Mouse (Mus musculus) CH12.LX (cell line): Measurements from ENCODE around the gene Dnajc22. TPM values are rescaled to one million over a fixed set of nuclear protein-coding genes. Genes with fewer than 3 reads are reported as not detected.

Source experiments
- DNase-seq: peaks from one replicate; pipeline ENCODE4 v3.0.0-alpha.2; 2013; ENCODE audit errors: extremely low read depth
- H3K27ac ChIP-seq: 2 replicates; pipeline ENCODE4 v1.5.1; 2012; ENCODE audit warnings: low read depth, mild to moderate bottlenecking, control low read depth, moderate library complexity; ENCODE audit not compliant: insufficient read depth
- H3K27me3 ChIP-seq: replicated peaks from 2 replicates; pipeline ENCODE3; 2012; ENCODE audit warnings: inconsistent platforms
- H3K36me3 ChIP-seq, 2 experiments: replicated peaks in 1 of 2; 2 replicates each; pipeline versions ENCODE3 to v1.6.1; 2012; ENCODE audit warnings: inconsistent platforms in 1 of 2, low read length in 1 of 2, mild to moderate bottlenecking in 1 of 2, mixed read lengths in 1 of 2, moderate library complexity in 1 of 2; ENCODE audit not compliant: control insufficient read depth in 1 of 2, insufficient read depth in 1 of 2
- H3K4me1 ChIP-seq, 2 experiments: 2 replicates each; pipeline ENCODE4 v1.6.1; 2012; ENCODE audit warnings: inconsistent platforms in 1 of 2, moderate library complexity in 1 of 2; ENCODE audit not compliant: insufficient read depth in 2 of 2, control insufficient read depth in 1 of 2
- H3K4me2 ChIP-seq: 2 replicates; pipeline ENCODE4 v1.6.1; 2012; ENCODE audit warnings: low read depth, mild to moderate bottlenecking, control low read depth; ENCODE audit not compliant: poor library complexity, insufficient read depth, severe bottlenecking
- H3K4me3 ChIP-seq, 3 experiments: fragments of 150-350 bp in 1 of 3; sonication (generic) in 1 of 3; replicated peaks in 1 of 3; 2 replicates each; pipeline versions ENCODE3 to v1.5.1; 2011 to 2012; ENCODE audit warnings: low read depth in 2 of 3, low read length in 2 of 3, mild to moderate bottlenecking in 2 of 3, moderate library complexity in 2 of 3, control low read depth in 1 of 3, improper control_type of control experiment in 1 of 3, inconsistent platforms in 1 of 3, mixed read lengths in 1 of 3; ENCODE audit not compliant: poor library complexity in 1 of 3
- H3K79me2 ChIP-seq: replicated peaks from 2 replicates; pipeline ENCODE4 v1.6.1; 2012; ENCODE audit warnings: mild to moderate bottlenecking, moderate library complexity; ENCODE audit not compliant: control insufficient read depth, poor library complexity, insufficient read depth, severe bottlenecking; ENCODE audit errors: extremely low read depth
- H3K9ac ChIP-seq: 2 replicates; pipeline ENCODE4 v1.6.1; 2012; ENCODE audit warnings: low read depth, mild to moderate bottlenecking, control low read depth, moderate library complexity; ENCODE audit not compliant: insufficient read depth
- H3K9me3 ChIP-seq: replicated peaks from 2 replicates; pipeline ENCODE3; 2012; ENCODE audit warnings: low read length, inconsistent platforms, mixed read lengths
- BHLHE40 ChIP-seq: IDR thresholded peaks from 2 replicates; pipeline ENCODE4 v1.6.1; 2011; ENCODE audit warnings: mild to moderate bottlenecking, low read depth, low read length, improper control_type of control experiment
- CHD1 ChIP-seq: IDR thresholded peaks from 2 replicates; pipeline ENCODE4 v1.6.1; 2012; ENCODE audit warnings: low read depth, low read length, improper control_type of control experiment, inconsistent platforms
- CHD2 ChIP-seq: IDR thresholded peaks from 2 replicates; pipeline ENCODE4 v1.6.1; 2011; ENCODE audit warnings: low read length, improper control_type of control experiment
- E2F4 ChIP-seq: IDR thresholded peaks from 2 replicates; pipeline ENCODE4 v1.6.1; 2011; ENCODE audit warnings: low read depth, low read length, improper control_type of control experiment; ENCODE audit not compliant: insufficient replicate concordance
- EP300 ChIP-seq: IDR thresholded peaks from 2 replicates; pipeline ENCODE4 v1.6.1; 2011; ENCODE audit warnings: low read length, improper control_type of control experiment
- GABPA ChIP-seq: IDR thresholded peaks from 2 replicates; pipeline ENCODE4 v1.6.1; 2012; ENCODE audit warnings: low read depth, low read length, improper control_type of control experiment, inconsistent platforms; ENCODE audit not compliant: insufficient replicate concordance
- HCFC1 ChIP-seq: IDR thresholded peaks from 2 replicates; pipeline ENCODE4 v1.6.1; 2012; ENCODE audit warnings: low read depth, mild to moderate bottlenecking, inconsistent platforms, low read length, improper control_type of control experiment
- JUND ChIP-seq: conservative IDR thresholded peaks from 2 replicates; pipeline ENCODE4 v1.6.1; 2011; ENCODE audit warnings: low read depth, low read length, improper control_type of control experiment
- KAT2A ChIP-seq: IDR thresholded peaks from 2 replicates; pipeline ENCODE4 v1.6.1; 2012; ENCODE audit warnings: low read length, improper control_type of control experiment, inconsistent platforms; ENCODE audit not compliant: insufficient replicate concordance
- MAX ChIP-seq: IDR thresholded peaks from 2 replicates; pipeline ENCODE4 v1.6.1; 2011; ENCODE audit warnings: low read length, improper control_type of control experiment
- MAZ ChIP-seq: IDR thresholded peaks from 2 replicates; pipeline ENCODE4 v1.6.1; 2012; ENCODE audit warnings: low read depth, mild to moderate bottlenecking, inconsistent platforms, low read length, improper control_type of control experiment, moderate library complexity
- MEF2A ChIP-seq: IDR thresholded peaks from 2 replicates; pipeline ENCODE4 v1.6.1; 2014; ENCODE audit warnings: low read depth, mild to moderate bottlenecking, inconsistent platforms, low read length, improper control_type of control experiment, borderline replicate concordance
- MYC ChIP-seq: IDR thresholded peaks from 2 replicates; pipeline ENCODE4 v1.6.1; 2011; ENCODE audit warnings: low read depth, mild to moderate bottlenecking, improper control_type of control experiment, low read length
- NRF1 ChIP-seq: IDR thresholded peaks from 2 replicates; pipeline ENCODE4 v1.6.1; 2014; ENCODE audit warnings: low read depth, mild to moderate bottlenecking, inconsistent platforms, low read length, improper control_type of control experiment, moderate library complexity
- PAX5 ChIP-seq: IDR thresholded peaks from 2 replicates; pipeline ENCODE4 v1.6.1; 2012; ENCODE audit warnings: low read length, inconsistent platforms, mixed read lengths
- POLR2A ChIP-seq: IDR thresholded peaks from 2 replicates; pipeline ENCODE4 v1.6.1; 2011; ENCODE audit warnings: low read depth, mild to moderate bottlenecking, improper control_type of control experiment, low read length
- RCOR1 ChIP-seq: conservative IDR thresholded peaks from 2 replicates; pipeline ENCODE4 v1.6.1; 2012; ENCODE audit warnings: low read depth, mild to moderate bottlenecking, inconsistent platforms, low read length, improper control_type of control experiment
- SIN3A ChIP-seq: IDR thresholded peaks from 2 replicates; pipeline ENCODE4 v1.6.1; 2012; ENCODE audit warnings: low read length, improper control_type of control experiment, inconsistent platforms
- SMC3 ChIP-seq: IDR thresholded peaks from 2 replicates; pipeline ENCODE4 v1.6.1; 2011; ENCODE audit warnings: low read depth, low read length, improper control_type of control experiment
- TBP ChIP-seq: conservative IDR thresholded peaks from 2 replicates; pipeline ENCODE4 v1.6.1; 2011; ENCODE audit warnings: low read depth, low read length, improper control_type of control experiment
- UBTF ChIP-seq: IDR thresholded peaks from 2 replicates; pipeline ENCODE4 v1.6.1; 2012; ENCODE audit warnings: low read depth, mild to moderate bottlenecking, inconsistent platforms, low read length, improper control_type of control experiment, moderate library complexity
- USF1 ChIP-seq: IDR thresholded peaks from 2 replicates; pipeline ENCODE4 v1.6.1; 2014; ENCODE audit warnings: low read depth, mild to moderate bottlenecking, inconsistent platforms, low read length, improper control_type of control experiment
- USF2 ChIP-seq: conservative IDR thresholded peaks from 2 replicates; pipeline ENCODE4 v1.6.1; 2011; ENCODE audit warnings: low read depth, low read length, improper control_type of control experiment
- ZKSCAN1 ChIP-seq: IDR thresholded peaks from 2 replicates; pipeline ENCODE4 v1.6.1; 2012; ENCODE audit warnings: low read depth, inconsistent platforms, low read length, improper control_type of control experiment, borderline replicate concordance
- dilution Hi-C: fragments of 300-500 bp; cut with MboI; formaldehyde crosslinking; loops from 2 replicates; pipeline ENCODE4 v1.14.3; 2020; ENCODE audit warnings: low sequenced_read_pairs; ENCODE audit not compliant: extremely low pct_unique_long_range_greater_than_20kb, extremely low pct_ligation_motif_present
- in situ Hi-C: fragments of 300-500 bp; cut with MboI; formaldehyde crosslinking; loops from 3 replicates; pipeline ENCODE4 v1.14.3; 2019; ENCODE audit warnings: low sequenced_read_pairs, low pct_ligation_motif_present, low pct_unique_long_range_greater_than_20kb, mixed read lengths
- polyA plus RNA-seq: library from polyadenylated mRNA; unstranded; fragments of >175 nt; gene quantifications from 2 replicates; pipeline ENCODE4 v1.2.1, GENCODE M21; 2012; ENCODE audit warnings: low read depth; ENCODE audit not compliant: insufficient read length
- total RNA-seq, 2 experiments: library from RNA; depleted of rRNA; stranded (reverse); fragments of 300-350 nt in 1 of 2; fragments of >200 nt in 1 of 2; gene quantifications; 2 replicates each; pipeline ENCODE4 v1.2.3; 2012 to 2014

Gene Dnajc22
- total and polyA plus RNA-seq, 3 experiments: 10.0 to 24.2 (median 12.4) TPM

DNA sequence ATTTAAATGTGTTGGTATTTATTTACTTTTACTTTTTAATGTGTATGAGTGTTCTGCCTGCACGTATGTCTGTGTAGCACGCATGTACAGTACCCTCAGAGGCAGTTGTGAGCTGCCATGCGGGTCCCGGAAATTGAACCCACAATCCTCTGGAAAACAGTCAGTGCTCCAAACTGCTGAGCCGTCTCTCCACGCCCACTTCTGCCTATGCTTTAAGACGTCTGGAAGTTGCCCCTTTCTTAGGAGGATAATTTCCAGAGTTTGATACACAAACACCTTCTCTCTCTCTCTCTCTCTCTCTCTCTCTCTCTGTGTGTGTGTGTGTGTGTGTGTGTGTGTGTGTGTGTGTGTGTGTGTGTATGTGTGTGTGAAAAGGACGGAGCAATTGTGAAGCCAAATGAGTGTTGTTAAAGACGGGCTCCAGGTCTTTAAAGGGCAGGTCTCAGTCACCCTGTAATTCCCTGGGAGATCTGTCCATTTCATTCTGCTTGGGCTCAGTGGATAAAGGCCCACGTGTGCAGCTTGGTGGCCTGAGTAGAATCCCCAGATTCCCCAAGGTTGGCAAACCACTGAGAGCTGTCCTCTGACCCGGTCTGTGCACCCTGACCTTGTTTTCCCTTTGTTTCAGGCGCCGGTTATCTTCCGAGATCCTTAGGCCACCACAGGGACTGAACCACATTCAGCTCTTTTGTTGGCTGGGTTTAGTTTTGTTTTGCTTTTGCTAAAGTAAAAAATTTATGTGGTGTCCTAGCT lies 21.5 kb downstream of the Dnajc22 start:
- H3K9ac ChIP-seq: no peak overlapping the region
- H3K36me3 ChIP-seq: no peaks in the 10 kb centered on the region
- H3K27ac ChIP-seq: no peak overlapping the region
- in situ Hi-C loops (no loop called here), dilution Hi-C loops (no loop called here)
- H3K4me1 ChIP-seq: peaks cover 0 to 17% of the 10 kb centered on the region in 2 experiments; a peak in 2 of 4 replicates
- no peaks in the 10 kb centered on the region for H3K27me3 ChIP-seq
- H3K79me2 ChIP-seq: no peaks in the 10 kb centered on the region
- no peak overlapping the region for H3K4me2 ChIP-seq
- H3K4me3 ChIP-seq: no peak overlapping the region
- TF ChIP-seq EP300 (no peak), PAX5 (no peak), KAT2A (no peak), CHD2 (no peak), USF2 (no peak), MAZ (no peak), MEF2A (no peak), MAX (no peak), USF1 (no peak), BHLHE40 (no peak), POLR2A (no peak), GABPA (no peak)
- DNase-seq: no peak
- no peaks in the 10 kb centered on the region for H3K9me3 ChIP-seq

GRCm38 (mm10) chr15:99115065-99115423 lies 22.1 kb downstream of the Dnajc22 start:
- Histone ChIP-seq H3K79me2 (no peaks in the 10 kb centered on the region), H3K9ac (no peak overlapping the region), H3K4me1 (peaks cover 0 to 17% of the 10 kb centered on the region in 2 experiments; a peak in 2 of 4 replicates), H3K9me3 (no peaks in the 10 kb centered on the region), H3K36me3 (no peaks in the 10 kb centered on the region), H3K27me3 (no peaks in the 10 kb centered on the region), H3K4me2 (no peak overlapping the region), H3K4me3 (no peak overlapping the region), H3K27ac (no peak overlapping the region)
- dilution Hi-C loops: no loop called here
- in situ Hi-C loops: no loop called here
- TF ChIP-seq E2F4: no peak
- no peak for DNase-seq

DNA sequence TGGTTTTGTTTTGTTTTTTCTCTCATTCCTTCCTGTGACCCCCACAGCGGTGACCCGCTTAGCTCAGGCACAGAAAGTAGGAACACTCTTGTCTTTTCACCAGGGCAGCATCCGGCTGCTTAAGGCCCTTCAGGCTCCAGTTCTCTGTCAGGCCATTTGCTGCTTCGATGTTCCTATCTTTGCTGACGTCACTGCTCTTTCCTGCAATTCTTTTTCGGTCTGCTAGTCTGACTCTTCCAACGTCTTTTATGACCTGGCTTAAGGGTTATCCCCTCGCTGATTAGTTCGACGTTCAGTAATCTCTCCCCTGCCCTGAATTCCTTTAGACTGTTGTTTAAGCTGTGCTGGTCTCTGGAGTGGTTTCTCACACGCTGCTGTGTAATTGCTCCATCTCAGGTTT lies 23.6 kb downstream of the Dnajc22 start:
- Histone ChIP-seq H3K4me3 (no peak overlapping the region), H3K79me2 (no peaks in the 10 kb centered on the region), H3K9ac (no peak overlapping the region), H3K9me3 (no peaks in the 10 kb centered on the region), H3K27me3 (no peaks in the 10 kb centered on the region), H3K4me1 (peaks cover 8 to 12% of the 10 kb centered on the region in 2 experiments; a peak in 3 of 4 replicates), H3K36me3 (no peaks in the 10 kb centered on the region), H3K4me2 (no peak overlapping the region), H3K27ac (no peak overlapping the region)
- dilution Hi-C loops (no loop called here), in situ Hi-C loops (no loop called here)
- TF ChIP-seq SIN3A (no peak), SMC3 (no peak), HCFC1 (no peak), USF1 (no peak), MAX (no peak), CHD1 (no peak), NRF1 (no peak), JUND (no peak), POLR2A (no peak), GABPA (no peak), PAX5 (no peak), TBP (no peak), RCOR1 (no peak), ZKSCAN1 (no peak), MYC (no peak), UBTF (no peak)
- DNase-seq: no peak
